Mouse (Mus musculus): ENCODE results near the gene Ugt1a7c. TPM values are rescaled to one million over a fixed set of nuclear protein-coding genes. Genes with fewer than 3 reads are reported as not detected.

Ugt1a7c gene
- polyA plus RNA-seq, 1 experiment from 2014 or later, result 0.94 TPM

DNA sequence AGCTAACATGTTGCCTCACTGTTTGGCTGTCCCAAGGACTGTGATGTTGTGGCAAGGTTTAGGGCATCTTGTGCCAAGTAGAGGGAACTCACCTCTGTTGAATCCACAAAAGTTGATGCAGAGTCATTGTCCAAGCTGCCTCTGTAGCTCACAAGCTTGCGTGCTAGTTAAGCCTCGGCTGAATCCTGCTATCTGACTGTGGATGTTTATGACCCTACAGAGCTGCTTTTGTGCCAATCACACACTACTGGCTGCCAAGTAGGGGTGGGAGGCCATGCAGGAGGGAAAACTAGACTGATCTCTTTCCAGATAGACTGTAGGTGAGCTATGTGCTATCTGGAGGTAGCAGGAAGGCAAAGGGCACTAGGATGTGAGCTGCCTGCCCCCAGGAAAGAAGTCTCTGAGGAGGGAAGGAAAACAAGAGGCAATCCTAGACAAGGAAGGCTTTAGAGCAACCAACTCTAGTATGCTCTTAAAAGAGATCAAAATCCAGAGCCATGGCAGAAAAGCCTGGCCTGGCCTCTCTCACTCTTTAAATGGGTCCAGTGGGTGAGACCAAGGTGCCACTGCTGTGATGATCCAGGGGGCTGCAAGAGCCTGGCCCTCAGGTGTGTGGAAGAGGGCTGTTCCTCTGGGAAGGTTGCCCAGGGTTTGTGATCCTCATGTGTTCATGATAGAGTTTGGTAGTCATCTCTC, 119.1 kb downstream of the Ugt1a7c start:
- Histone ChIP-seq H3K4me2 (ENCODE audit: low read length) (no peak overlapping the region), H3K4me3 (ENCODE audit: low read depth, low read length) (no peak overlapping the region), H3K27me3 (ENCODE audit: control insufficient read depth, insufficient read depth, low read depth, low read length) (no peaks in the 10 kb centered on the region), H3K36me3 (ENCODE audit: control insufficient read depth, insufficient read depth, low read length) (no peaks in the 10 kb centered on the region), H3K9me3 (replicated peaks; ENCODE audit: control insufficient read depth, low read length, poor library complexity, severe bottlenecking) (peaks cover 62% of the 10 kb centered on the region), H3K4me1 (ENCODE audit: control insufficient read depth, insufficient read depth, low read length) (no peaks in the 10 kb centered on the region), H3K9ac (ENCODE audit: low read depth, low read length) (no peak overlapping the region), H3K27ac (ENCODE audit: low read length) (no peak overlapping the region)
- WGBS, result 81% methylated on average over 2 of the region's 2 CpGs
- ATAC-seq, result no peak

DNA sequence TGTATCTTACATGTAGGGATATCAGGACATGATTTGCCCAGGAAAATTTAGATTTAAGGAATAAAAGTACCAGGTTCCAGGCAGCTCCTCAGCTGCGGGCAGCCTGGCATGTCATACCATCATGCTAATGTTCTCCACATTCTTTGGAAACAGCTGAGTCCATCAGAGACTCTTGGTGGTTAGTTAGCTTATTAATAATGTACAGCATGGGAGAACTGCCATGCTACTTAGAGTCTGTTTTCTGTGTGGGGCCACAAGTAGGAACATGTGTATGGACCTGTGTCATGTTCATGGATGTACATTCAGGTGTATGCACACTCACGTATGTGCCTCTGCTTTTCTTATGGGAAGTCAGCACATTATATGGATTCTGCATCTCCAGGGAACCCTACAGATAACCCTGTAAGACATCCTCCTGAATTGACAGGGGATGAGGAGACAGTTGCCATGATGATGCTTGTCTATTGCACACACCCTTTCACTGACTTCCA, 119.6 kb downstream of the Ugt1a7c start:
- Histone ChIP-seq H3K4me1 (ENCODE audit: control insufficient read depth, insufficient read depth, low read length) (no peaks in the 10 kb centered on the region), H3K27ac (ENCODE audit: low read length) (no peak overlapping the region), H3K4me2 (ENCODE audit: low read length) (no peak overlapping the region), H3K9ac (ENCODE audit: low read depth, low read length) (no peak overlapping the region), H3K9me3 (replicated peaks; ENCODE audit: control insufficient read depth, low read length, poor library complexity, severe bottlenecking) (peaks cover 62% of the 10 kb centered on the region), H3K27me3 (ENCODE audit: control insufficient read depth, insufficient read depth, low read depth, low read length) (no peaks in the 10 kb centered on the region), H3K36me3 (ENCODE audit: control insufficient read depth, insufficient read depth, low read length) (no peaks in the 10 kb centered on the region), H3K4me3 (ENCODE audit: low read depth, low read length) (no peak overlapping the region)
- ATAC-seq, result no peak
- WGBS, result 77% methylated on average over 2 of the region's 2 CpGs

GRCm38 (mm10) chr1:88215466-88216380, 120.9 kb downstream of the Ugt1a7c start:
- no peak for ATAC-seq
- no peak overlapping the region for H3K27ac ChIP-seq (ENCODE audit: low read length)
- no peaks in the 10 kb centered on the region for H3K27me3 ChIP-seq (ENCODE audit: control insufficient read depth, insufficient read depth, low read depth, low read length)
- H3K4me3 ChIP-seq (ENCODE audit: low read depth, low read length), result no peak overlapping the region
- no peak overlapping the region for H3K4me2 ChIP-seq (ENCODE audit: low read length)
- no peaks in the 10 kb centered on the region for H3K36me3 ChIP-seq (ENCODE audit: control insufficient read depth, insufficient read depth, low read length)
- no peaks in the 10 kb centered on the region for H3K4me1 ChIP-seq (ENCODE audit: control insufficient read depth, insufficient read depth, low read length)
- H3K9me3 ChIP-seq (replicated peaks; ENCODE audit: control insufficient read depth, low read length, poor library complexity, severe bottlenecking), result peaks cover 62% of the 10 kb centered on the region
- H3K9ac ChIP-seq (ENCODE audit: low read depth, low read length), result no peak overlapping the region
- 73% methylated on average over 10 of the region's 10 CpGs for WGBS

GRCm38 (mm10) chr1:88216551-88216950, 121.7 kb downstream of the Ugt1a7c start:
- WGBS, result 49% methylated on average over 2 of the region's 2 CpGs
- Histone ChIP-seq H3K36me3 (ENCODE audit: control insufficient read depth, insufficient read depth, low read length) (no peaks in the 10 kb centered on the region), H3K27me3 (ENCODE audit: control insufficient read depth, insufficient read depth, low read depth, low read length) (no peaks in the 10 kb centered on the region), H3K9me3 (replicated peaks; ENCODE audit: control insufficient read depth, low read length, poor library complexity, severe bottlenecking) (peaks cover 58% of the 10 kb centered on the region), H3K4me1 (ENCODE audit: control insufficient read depth, insufficient read depth, low read length) (no peaks in the 10 kb centered on the region), H3K4me2 (ENCODE audit: low read length) (no peak overlapping the region), H3K9ac (ENCODE audit: low read depth, low read length) (no peak overlapping the region), H3K4me3 (ENCODE audit: low read depth, low read length) (no peak overlapping the region), H3K27ac (ENCODE audit: low read length) (no peak overlapping the region)
- no peak for ATAC-seq

- Histone ChIP-seq H3K36me3 (ENCODE audit: control insufficient read depth, insufficient read depth, low read length) (no peaks in the 10 kb centered on the region), H3K9ac (ENCODE audit: low read depth, low read length) (no peak overlapping the region), H3K4me3 (ENCODE audit: low read depth, low read length) (no peak overlapping the region), H3K4me1 (ENCODE audit: control insufficient read depth, insufficient read depth, low read length) (no peaks in the 10 kb centered on the region), H3K4me2 (ENCODE audit: low read length) (no peak overlapping the region), H3K27ac (ENCODE audit: low read length) (no peak overlapping the region), H3K9me3 (replicated peaks; ENCODE audit: control insufficient read depth, low read length, poor library complexity, severe bottlenecking) (peaks cover 54% of the 10 kb centered on the region), H3K27me3 (ENCODE audit: control insufficient read depth, insufficient read depth, low read depth, low read length) (no peaks in the 10 kb centered on the region)
- 61% methylated on average over 2 of the region's 2 CpGs for WGBS
- no peak for ATAC-seq
Measured at GRCm38 (mm10) chr1:88217144-88217543, 122.3 kb downstream of the Ugt1a7c start.

- no peak overlapping the region for H3K27ac ChIP-seq (ENCODE audit: low read length)
Measured at GRCm38 (mm10) chr1:88217576-88217975, 122.7 kb downstream of the Ugt1a7c start.

DNA sequence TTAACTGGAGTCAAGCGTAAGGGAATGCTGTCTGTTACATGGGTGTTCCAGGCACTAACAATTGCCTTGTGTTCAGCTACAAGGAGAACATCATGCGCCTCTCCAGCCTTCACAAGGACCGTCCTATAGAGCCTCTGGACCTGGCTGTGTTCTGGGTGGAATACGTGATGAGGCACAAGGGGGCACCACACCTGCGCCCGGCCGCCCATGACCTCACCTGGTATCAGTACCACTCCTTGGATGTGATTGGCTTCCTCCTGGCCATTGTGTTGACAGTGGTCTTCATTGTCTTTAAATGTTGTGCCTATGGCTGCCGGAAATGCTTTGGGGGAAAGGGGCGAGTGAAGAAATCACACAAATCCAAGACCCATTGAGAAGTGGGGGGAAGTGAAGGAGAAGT, 123.2 kb downstream of the Ugt1a7c start:
- Histone ChIP-seq H3K4me3 (ENCODE audit: low read depth, low read length) (no peak overlapping the region), H3K4me1 (ENCODE audit: control insufficient read depth, insufficient read depth, low read length) (no peaks in the 10 kb centered on the region), H3K9ac (ENCODE audit: low read depth, low read length) (no peak overlapping the region), H3K36me3 (ENCODE audit: control insufficient read depth, insufficient read depth, low read length) (no peaks in the 10 kb centered on the region), H3K27ac (ENCODE audit: low read length) (no peak overlapping the region), H3K4me2 (ENCODE audit: low read length) (no peak overlapping the region), H3K9me3 (replicated peaks; ENCODE audit: control insufficient read depth, low read length, poor library complexity, severe bottlenecking) (peaks cover 47% of the 10 kb centered on the region), H3K27me3 (ENCODE audit: control insufficient read depth, insufficient read depth, low read depth, low read length) (no peaks in the 10 kb centered on the region)
- WGBS, result 72% methylated on average over 9 of the region's 9 CpGs
- no peak for ATAC-seq

More at GRCm38 (mm10) chr1:88217576-88217975, 122.7 kb downstream of the Ugt1a7c start:
- Histone ChIP-seq H3K36me3 (ENCODE audit: control insufficient read depth, insufficient read depth, low read length) (no peaks in the 10 kb centered on the region), H3K4me3 (ENCODE audit: low read depth, low read length) (no peak overlapping the region), H3K9ac (ENCODE audit: low read depth, low read length) (no peak overlapping the region), H3K27me3 (ENCODE audit: control insufficient read depth, insufficient read depth, low read depth, low read length) (no peaks in the 10 kb centered on the region), H3K4me1 (ENCODE audit: control insufficient read depth, insufficient read depth, low read length) (no peaks in the 10 kb centered on the region), H3K4me2 (ENCODE audit: low read length) (no peak overlapping the region), H3K9me3 (replicated peaks; ENCODE audit: control insufficient read depth, low read length, poor library complexity, severe bottlenecking) (peaks cover 52% of the 10 kb centered on the region)
- 41% methylated on average over 3 of the region's 3 CpGs for WGBS
- no peak for ATAC-seq

GRCm38 (mm10) chr1:88218591-88218990, 123.7 kb downstream of the Ugt1a7c start:
- Histone ChIP-seq H3K9me3 (replicated peaks; ENCODE audit: control insufficient read depth, low read length, poor library complexity, severe bottlenecking) (peaks cover 42% of the 10 kb centered on the region), H3K4me1 (ENCODE audit: control insufficient read depth, insufficient read depth, low read length) (no peaks in the 10 kb centered on the region), H3K36me3 (ENCODE audit: control insufficient read depth, insufficient read depth, low read length) (no peaks in the 10 kb centered on the region), H3K4me3 (ENCODE audit: low read depth, low read length) (no peak overlapping the region), H3K27me3 (ENCODE audit: control insufficient read depth, insufficient read depth, low read depth, low read length) (no peaks in the 10 kb centered on the region), H3K27ac (ENCODE audit: low read length) (no peak overlapping the region), H3K9ac (ENCODE audit: low read depth, low read length) (no peak overlapping the region), H3K4me2 (ENCODE audit: low read length) (no peak overlapping the region)
- WGBS, result 49% methylated on average over 4 of the region's 4 CpGs
- ATAC-seq, result no peak

- no peaks in the 10 kb centered on the region for H3K4me1 ChIP-seq (ENCODE audit: control insufficient read depth, insufficient read depth, low read length)
- no peaks in the 10 kb centered on the region for H3K36me3 ChIP-seq (ENCODE audit: control insufficient read depth, insufficient read depth, low read length)
- no peak for ATAC-seq
- H3K9me3 ChIP-seq (replicated peaks; ENCODE audit: control insufficient read depth, low read length, poor library complexity, severe bottlenecking), result peaks cover 37% of the 10 kb centered on the region
- H3K4me2 ChIP-seq (ENCODE audit: low read length), result no peak overlapping the region
- H3K27me3 ChIP-seq (ENCODE audit: control insufficient read depth, insufficient read depth, low read depth, low read length), result no peaks in the 10 kb centered on the region
- no peak overlapping the region for H3K27ac ChIP-seq (ENCODE audit: low read length)
- H3K9ac ChIP-seq (ENCODE audit: low read depth, low read length), result no peak overlapping the region
- WGBS, result 15% methylated on average over 1 of the region's 1 CpGs
- no peak overlapping the region for H3K4me3 ChIP-seq (ENCODE audit: low read depth, low read length)
Measured at GRCm38 (mm10) chr1:88219054-88219453, 124.2 kb downstream of the Ugt1a7c start.

All from midbrain, embryonic 16.5 days (tissue).